Mouse (Mus musculus): ENCODE data around the gene Tom1.

Gene Tom1

DNA sequence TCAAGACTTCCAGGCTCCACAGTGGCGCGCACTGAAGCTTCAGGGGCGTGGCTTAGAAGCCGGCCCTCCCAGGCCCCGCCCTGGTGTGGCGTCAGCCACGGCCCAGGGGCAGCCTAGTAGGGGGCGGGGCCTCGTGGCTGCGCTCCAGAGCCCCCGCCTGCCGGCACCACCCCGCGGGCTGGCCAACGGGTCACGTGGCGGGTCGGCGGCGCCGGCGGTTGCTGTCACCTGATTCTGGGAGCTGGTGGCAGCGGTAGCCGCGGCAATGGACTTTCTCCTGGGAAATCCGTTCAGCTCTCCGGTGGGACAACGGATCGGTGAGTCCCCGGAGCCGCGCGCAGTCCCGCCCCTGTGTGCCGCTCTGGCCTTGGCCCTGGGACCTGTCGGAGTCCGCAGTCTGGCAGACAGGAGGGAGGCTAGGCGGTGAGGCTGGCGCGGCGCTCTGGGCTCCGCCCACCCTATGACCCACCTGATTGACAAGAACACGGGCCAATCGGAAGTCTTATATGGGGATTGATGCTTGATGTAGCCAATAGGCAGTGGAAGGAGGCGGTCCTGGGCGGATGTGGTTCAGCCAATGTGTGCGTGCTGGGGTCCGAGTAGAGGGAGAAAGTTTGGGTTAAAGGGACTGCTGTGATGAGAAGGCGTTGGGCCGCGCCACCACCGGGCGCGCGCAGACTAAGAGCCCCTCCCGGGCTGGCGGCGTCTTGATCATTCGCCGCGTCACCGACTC is at the start of gene Tom1:
Gene Tom1 (plus strand): TSS at position 195 of the 733 bp plus-strand sequence.
- peak; percentile 99 for DNase-seq (ENCODE audit: low spot score in 2 of 2)

DNA sequence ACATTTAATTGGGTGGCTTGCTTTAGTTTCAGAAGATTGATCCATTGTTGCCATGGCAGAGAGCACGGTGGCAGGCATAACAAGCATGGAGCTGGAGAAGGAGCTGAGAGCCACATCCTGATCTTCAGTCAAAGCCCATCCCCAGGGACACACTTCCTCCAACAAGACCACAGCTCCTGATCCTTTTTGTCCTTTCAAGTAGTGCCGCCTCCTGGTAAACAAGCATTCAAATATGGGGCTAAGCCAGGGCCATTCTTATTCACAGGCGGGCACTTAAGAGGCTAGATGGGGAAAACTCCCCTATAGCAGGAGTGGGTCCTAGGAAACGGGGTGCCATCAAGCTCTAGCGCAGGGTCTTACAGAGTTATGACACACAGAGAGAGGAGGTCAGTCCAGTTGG is 46.1 kb upstream of the Tom1 start:
- no peak for DNase-seq (ENCODE audit: low spot score in 2 of 2)

- DNase-seq (ENCODE audit: low spot score in 2 of 2) = no peak
Observed at GRCm38 (mm10) chr8:74990021-74990420, 43.5 kb upstream of the Tom1 start.

GRCm38 (mm10) chr8:74993081-74993474 is 40.4 kb upstream of the Tom1 start, which contains the start of gene Hmgxb4:
TSS of gene Hmgxb4 (plus strand) at chr8:74993356.
- no peak for DNase-seq (ENCODE audit: low spot score in 2 of 2)

GRCm38 (mm10) chr8:74993475-74994451 is 39.7 kb upstream of the Tom1 start:
- DNase-seq (ENCODE audit: low spot score in 2 of 2) = peak; percentile 83 to 85

DNA sequence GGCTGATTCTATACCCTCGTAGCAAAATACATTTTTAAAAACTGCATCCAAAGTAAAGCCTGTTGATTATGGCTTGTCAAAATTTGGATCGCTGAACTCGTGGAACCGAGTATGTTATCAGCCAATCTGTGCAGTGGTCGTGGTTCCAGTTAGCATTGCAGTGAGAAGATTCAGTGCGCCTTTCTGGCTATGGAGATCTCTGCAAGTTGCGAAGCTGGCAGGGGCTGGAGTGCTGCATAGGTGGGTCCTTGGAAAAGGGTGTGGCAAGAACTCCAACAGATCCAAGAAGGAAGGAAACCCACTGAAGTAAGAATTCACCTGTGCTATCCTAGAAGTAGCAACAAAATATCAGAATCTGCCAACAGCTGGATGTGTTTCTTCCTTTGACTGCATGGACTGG is 39.0 kb upstream of the Tom1 start:
- DNase-seq (ENCODE audit: low spot score in 2 of 2) = no peak

GRCm38 (mm10) chr8:75000431-75000830 is 33.1 kb upstream of the Tom1 start:
- DNase-seq (ENCODE audit: low spot score in 2 of 2) = no peak

DNA sequence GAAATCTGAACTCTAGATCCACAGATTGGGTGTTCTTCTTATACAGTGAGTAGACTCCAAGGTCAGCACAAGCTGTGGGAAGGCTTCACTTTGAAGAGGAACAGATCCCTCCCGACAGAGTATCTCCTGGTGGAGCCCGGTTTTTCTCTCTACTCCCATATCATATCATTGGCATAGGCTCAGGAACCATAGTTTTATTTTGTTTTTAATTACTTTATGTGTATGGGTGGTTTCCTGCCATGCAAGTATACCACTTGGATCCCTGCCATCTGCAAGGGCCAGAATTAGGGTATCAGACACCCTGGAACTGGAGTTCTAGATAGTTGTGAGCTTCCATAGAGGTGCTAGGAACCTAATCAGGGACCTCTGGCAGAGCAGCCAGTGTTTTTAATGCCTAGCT is 24.7 kb upstream of the Tom1 start:
- no peak for DNase-seq (ENCODE audit: low spot score in 2 of 2)

DNA sequence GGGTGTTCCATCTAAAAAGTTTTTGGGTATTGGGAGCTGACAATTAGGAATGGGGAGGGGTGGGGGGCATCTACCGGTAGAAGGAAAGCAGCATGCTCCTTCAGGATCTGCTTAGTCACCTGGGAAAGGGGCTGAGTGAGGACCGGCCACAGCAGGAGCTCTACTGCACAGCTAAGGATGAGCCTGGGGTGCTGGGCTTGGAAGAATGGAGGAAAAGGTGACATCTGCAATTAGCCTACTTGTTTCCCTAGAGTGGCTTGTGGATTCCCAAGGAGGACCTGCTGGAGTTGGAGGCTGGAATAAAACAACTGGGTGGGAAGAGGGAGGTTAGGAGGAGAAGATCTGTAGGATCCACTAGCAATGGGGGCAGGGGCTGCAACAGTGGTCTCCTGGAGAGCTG is 19.9 kb upstream of the Tom1 start:
- DNase-seq (ENCODE audit: low spot score in 2 of 2) = no peak

DNA sequence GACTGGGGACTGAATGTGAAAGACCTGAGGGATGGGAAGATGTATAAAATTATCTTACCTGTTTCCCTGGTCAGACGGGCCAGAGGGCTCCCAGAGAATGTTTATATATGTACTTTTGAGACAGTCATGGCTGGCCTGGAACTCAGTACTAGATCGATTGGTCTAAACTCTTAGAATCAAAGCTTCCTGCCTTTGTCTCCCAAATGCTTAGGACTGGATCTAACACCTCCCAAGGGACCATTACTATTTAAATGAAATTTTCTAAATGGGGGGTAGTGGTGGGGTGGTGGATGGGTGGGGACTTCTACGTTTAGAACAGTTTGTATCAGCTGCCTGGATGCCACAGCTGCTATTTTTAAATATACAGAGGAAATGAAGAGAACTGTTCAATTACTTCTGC is 19.5 kb upstream of the Tom1 start:
- DNase-seq (ENCODE audit: low spot score in 2 of 2) = no peak

GRCm38 (mm10) chr8:75015981-75016380 is 17.5 kb upstream of the Tom1 start:
- no peak for DNase-seq (ENCODE audit: low spot score in 2 of 2)

DNA sequence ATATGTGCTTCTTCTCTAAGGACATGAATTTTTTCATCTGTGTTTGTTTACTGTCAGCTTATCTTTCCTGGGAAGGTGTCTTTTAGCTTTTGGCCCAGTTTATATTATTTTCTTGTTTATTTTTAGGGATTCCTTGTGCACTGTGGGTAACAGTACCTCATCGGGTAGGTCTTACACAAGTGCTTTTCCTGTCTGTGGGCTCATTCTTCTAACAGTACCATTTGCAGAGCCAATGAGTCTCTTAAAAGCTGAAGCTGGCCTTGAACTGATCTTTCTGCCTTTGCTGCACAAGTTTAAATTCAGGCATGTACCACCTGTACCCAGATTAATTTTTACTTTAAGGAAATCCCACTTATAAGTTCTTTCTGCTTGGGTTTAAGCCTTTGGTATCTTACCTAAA is 17.1 kb upstream of the Tom1 start:
- no peak for DNase-seq (ENCODE audit: low spot score in 2 of 2)

DNA sequence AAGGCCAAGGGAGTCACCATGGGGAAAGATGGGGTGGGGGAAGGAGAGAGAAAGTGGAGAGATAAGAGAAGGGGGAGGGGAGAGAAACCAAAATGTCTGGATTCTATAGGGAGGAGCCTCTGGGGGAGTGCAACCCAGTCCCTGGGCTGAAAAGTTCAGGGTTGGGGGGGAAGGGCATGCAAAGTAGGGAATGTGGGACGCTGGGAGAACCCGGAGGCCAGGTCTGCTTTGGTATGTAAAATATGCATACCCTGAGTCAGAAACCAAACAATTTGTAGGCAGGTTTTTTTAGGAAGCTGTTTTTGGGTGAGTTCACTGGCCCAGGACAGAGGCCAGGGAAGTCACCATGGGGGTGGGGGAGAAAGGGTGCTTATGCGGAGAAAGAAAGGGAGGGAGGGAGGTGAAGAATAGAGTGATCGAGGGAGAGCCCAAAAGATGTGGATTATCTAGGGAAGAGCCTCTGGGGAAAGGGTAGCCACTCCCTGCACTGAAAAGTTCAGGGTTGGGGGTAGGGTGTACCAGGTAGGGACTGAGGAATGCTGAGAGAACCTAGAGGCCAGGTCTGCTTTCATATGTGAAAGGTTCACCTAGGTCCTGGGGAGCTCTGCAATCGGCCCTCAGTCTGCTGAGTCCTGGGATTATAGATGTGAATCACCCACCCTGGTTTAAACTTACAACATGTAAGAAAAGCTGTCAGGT is 15.1 kb upstream of the Tom1 start:
- no peak for DNase-seq (ENCODE audit: low spot score in 2 of 2)

- no peak for DNase-seq (ENCODE audit: low spot score in 2 of 2)
Observed at GRCm38 (mm10) chr8:75023660-75024316, 9.7 kb upstream of the Tom1 start.

- no peak for DNase-seq (ENCODE audit: low spot score in 2 of 2)
Observed at GRCm38 (mm10) chr8:75025809-75026208, 7.7 kb upstream of the Tom1 start.

GRCm38 (mm10) chr8:75030453-75031024 is 3.0 kb upstream of the Tom1 start:
- no peak for DNase-seq (ENCODE audit: low spot score in 2 of 2)

DNA sequence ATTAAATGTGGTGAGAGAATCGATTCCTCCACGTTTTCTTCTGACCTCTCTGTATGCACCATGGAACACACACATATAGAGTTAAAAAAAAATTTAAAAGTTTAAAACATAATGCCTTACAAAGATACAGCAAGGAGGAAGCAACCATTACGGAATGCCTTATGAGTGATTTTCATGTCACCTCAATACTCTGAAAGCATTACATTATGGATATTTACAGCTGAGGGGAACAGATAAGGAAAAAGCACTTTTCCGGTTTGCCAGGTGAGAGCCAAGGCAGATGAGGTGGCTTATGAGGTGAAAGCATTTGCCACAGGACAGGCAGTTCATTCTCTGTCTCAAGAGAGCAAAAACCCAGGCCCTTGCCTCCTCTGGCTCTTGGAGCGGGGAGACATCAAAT is 544 bp upstream of the Tom1 start:
- no peak for DNase-seq (ENCODE audit: low spot score in 2 of 2)

- DNase-seq (ENCODE audit: low spot score in 2 of 2) = no peak
Observed at GRCm38 (mm10) chr8:75034285-75034684, 780 bp downstream of the Tom1 start.

DNA sequence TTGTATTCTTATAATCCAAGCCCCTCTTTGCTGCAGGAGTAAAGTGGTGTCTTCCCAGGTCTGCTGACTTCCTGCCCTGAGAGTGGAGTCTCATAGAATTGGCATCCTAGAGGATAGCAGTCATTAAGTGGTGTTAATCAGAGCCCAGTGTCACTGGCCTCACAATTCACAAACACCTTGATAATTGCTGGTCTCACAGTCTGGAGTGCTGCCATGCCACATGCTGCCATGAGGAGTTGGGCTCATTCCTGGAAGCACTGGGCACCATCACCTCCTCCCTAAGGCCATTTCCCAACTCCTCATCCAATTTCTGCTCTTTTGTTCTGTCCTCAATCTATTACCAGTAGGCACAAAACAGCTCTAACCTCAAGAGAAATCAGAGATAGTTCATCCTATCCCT is 2.1 kb downstream of the Tom1 start:
- DNase-seq (ENCODE audit: low spot score in 2 of 2) = no peak

GRCm38 (mm10) chr8:75038497-75038896 is 5.0 kb downstream of the Tom1 start:
- no peak for DNase-seq (ENCODE audit: low spot score in 2 of 2)

DNA sequence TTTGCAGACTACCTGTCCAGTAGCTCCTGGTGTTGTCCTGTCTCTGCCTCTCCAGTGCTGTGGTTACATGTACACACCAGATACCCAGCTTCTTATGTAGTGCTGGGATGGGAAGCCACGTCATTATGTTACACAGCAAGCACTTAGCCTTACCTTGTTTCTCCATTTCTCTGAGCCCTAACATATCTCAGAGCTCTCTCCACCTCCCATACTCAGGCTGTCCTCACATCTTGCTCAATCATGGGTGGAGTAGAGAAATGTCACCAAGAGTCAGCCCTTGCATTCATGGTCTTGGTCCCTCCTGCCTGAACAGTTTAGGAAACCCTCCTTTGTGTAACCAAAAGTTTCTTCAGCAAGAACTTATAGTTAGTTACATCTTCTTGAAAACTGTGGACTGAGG is 6.2 kb downstream of the Tom1 start:
- DNase-seq (ENCODE audit: low spot score in 2 of 2) = no peak

Measured in right cerebral cortex, adult 2 months (tissue).